Mouse (Mus musculus) left cerebral cortex, adult 11 months (tissue): Measurements from ENCODE around the gene Kif1c.

Source experiments
- DNase-seq: peaks from one replicate; pipeline ENCODE4 v3.0.0; 2022; ENCODE audit warnings: low spot score

Gene Kif1c

GRCm38 (mm10) chr11:70697376-70697775, 3.0 kb upstream of the Kif1c start:
- no peak for DNase-seq

- no peak for DNase-seq
Measured at GRCm38 (mm10) chr11:70699051-70699450, 1.3 kb upstream of the Kif1c start.

- no peak for DNase-seq
Measured at GRCm38 (mm10) chr11:70700613-70701012, 265 bp downstream of the Kif1c start.

GRCm38 (mm10) chr11:70701221-70701955, 1.0 kb downstream of the Kif1c start:
- DNase-seq: no peak

GRCm38 (mm10) chr11:70701984-70702733, 1.8 kb downstream of the Kif1c start:
- DNase-seq: no peak

- DNase-seq: no peak
Measured at GRCm38 (mm10) chr11:70702781-70703180, 2.4 kb downstream of the Kif1c start.

GRCm38 (mm10) chr11:70706127-70706526, 5.8 kb downstream of the Kif1c start:
- no peak for DNase-seq

- no peak for DNase-seq
Measured at GRCm38 (mm10) chr11:70711026-70711425, 10.7 kb downstream of the Kif1c start.

- DNase-seq: no peak
Measured at GRCm38 (mm10) chr11:70713222-70713621, 12.9 kb downstream of the Kif1c start.

- no peak for DNase-seq
Measured at GRCm38 (mm10) chr11:70715832-70716231, 15.5 kb downstream of the Kif1c start.

GRCm38 (mm10) chr11:70718481-70718880, 18.1 kb downstream of the Kif1c start:
- no peak for DNase-seq

GRCm38 (mm10) chr11:70720567-70720966, 20.2 kb downstream of the Kif1c start:
- DNase-seq: no peak

GRCm38 (mm10) chr11:70721072-70721471, 20.7 kb downstream of the Kif1c start:
- no peak for DNase-seq

GRCm38 (mm10) chr11:70724706-70725105, 24.4 kb downstream of the Kif1c start:
- no peak for DNase-seq

GRCm38 (mm10) chr11:70726585-70726984, 26.2 kb downstream of the Kif1c start:
- no peak for DNase-seq

- DNase-seq: no peak
Measured at GRCm38 (mm10) chr11:70727385-70727784, 27.0 kb downstream of the Kif1c start.

GRCm38 (mm10) chr11:70730427-70731038, 30.2 kb downstream of the Kif1c start:
- no peak for DNase-seq

- peak; percentile 47 for DNase-seq
Measured at GRCm38 (mm10) chr11:70731178-70731577, 30.8 kb downstream of the Kif1c start.

- DNase-seq: no peak
Measured at GRCm38 (mm10) chr11:70733256-70733655, 32.9 kb downstream of the Kif1c start.

GRCm38 (mm10) chr11:70737749-70738148, 37.4 kb downstream of the Kif1c start:
- DNase-seq: no peak

GRCm38 (mm10) chr11:70741603-70742002, 41.3 kb downstream of the Kif1c start:
- no peak for DNase-seq

GRCm38 (mm10) chr11:70742117-70742516, 41.8 kb downstream of the Kif1c start:
- DNase-seq: no peak
